Mouse (Mus musculus) MEL (cell line): ENCODE results near the gene Igf2bp3. TPM values are rescaled to one million over a fixed set of nuclear protein-coding genes. Genes with fewer than 3 reads are reported as not detected.

Source experiments
- DNase-seq: peaks from one replicate; pipeline ENCODE4 v3.0.0; 2011; ENCODE audit warnings: low read depth, low spot score
- H3K27ac ChIP-seq: 2 replicates; pipeline ENCODE4 v1.5.1; 2012; ENCODE audit warnings: low read depth, mild to moderate bottlenecking, control low read depth, low read length, moderate library complexity; ENCODE audit not compliant: control insufficient read depth
- H3K27me3 ChIP-seq, 2 experiments: fragments of 150-350 bp in 1 of 2; sonication (generic) in 1 of 2; 2 replicates each; pipeline ENCODE4 v1.6.1; 2012; ENCODE audit warnings: low read length in 2 of 2, mild to moderate bottlenecking in 2 of 2, improper control_type of control experiment in 1 of 2, moderate library complexity in 1 of 2; ENCODE audit not compliant: insufficient read depth in 2 of 2, control insufficient read depth in 1 of 2
- H3K36me3 ChIP-seq, 2 experiments: 2 replicates each; pipeline ENCODE4 v1.6.1; 2012 to 2014; ENCODE audit warnings: low read length in 2 of 2, improper control_type of control experiment in 1 of 2, inconsistent platforms in 1 of 2, mild to moderate bottlenecking in 1 of 2; ENCODE audit not compliant: insufficient read depth in 2 of 2, control insufficient read depth in 1 of 2
- H3K4me1 ChIP-seq, 2 experiments: fragments of 150-350 bp in 1 of 2; sonication (generic) in 1 of 2; 2 replicates each; pipeline ENCODE4 v1.6.1; 2012; ENCODE audit warnings: low read length in 2 of 2, improper control_type of control experiment in 1 of 2, mild to moderate bottlenecking in 1 of 2; ENCODE audit not compliant: insufficient read depth in 2 of 2, control insufficient read depth in 1 of 2
- H3K4me3 ChIP-seq, 2 experiments: fragments of 150-350 bp in 1 of 2; sonication (generic) in 1 of 2; 2 replicates each; pipeline ENCODE4 v1.5.1; 2012; ENCODE audit warnings: low read depth in 2 of 2, low read length in 2 of 2, mild to moderate bottlenecking in 2 of 2, moderate library complexity in 2 of 2, control low read depth in 1 of 2, improper control_type of control experiment in 1 of 2; ENCODE audit not compliant: control insufficient read depth in 1 of 2, insufficient read depth in 1 of 2
- H3K79me2 ChIP-seq: 2 replicates; pipeline ENCODE4 v1.6.1; 2012; ENCODE audit warnings: mild to moderate bottlenecking, low read length, moderate library complexity; ENCODE audit not compliant: control insufficient read depth, poor library complexity, insufficient read depth
- H3K9ac ChIP-seq: 2 replicates; pipeline ENCODE4 v1.6.1; 2012; ENCODE audit warnings: low read depth, mild to moderate bottlenecking, control low read depth, low read length, moderate library complexity; ENCODE audit not compliant: control insufficient read depth, poor library complexity, severe bottlenecking
- H3K9me3 ChIP-seq: fragments of 150-350 bp; sonication (generic); replicated peaks from 2 replicates; pipeline ENCODE4 v1.6.1; 2012; ENCODE audit warnings: mild to moderate bottlenecking, low read length, improper control_type of control experiment, moderate library complexity; ENCODE audit not compliant: insufficient read depth
- BHLHE40 ChIP-seq: IDR thresholded peaks from 2 replicates; pipeline ENCODE4 v1.6.1; 2012; ENCODE audit warnings: low read depth, mild to moderate bottlenecking, inconsistent platforms, low read length, improper control_type of control experiment, borderline replicate concordance
- CHD1 ChIP-seq: IDR thresholded peaks from 2 replicates; pipeline ENCODE4 v1.6.1; 2012; ENCODE audit warnings: low read depth, mild to moderate bottlenecking, inconsistent platforms, low read length, improper control_type of control experiment
- CHD2 ChIP-seq: IDR thresholded peaks from 2 replicates; pipeline ENCODE4 v1.6.1; 2011; ENCODE audit warnings: low read length, improper control_type of control experiment
- ETS1 ChIP-seq: IDR thresholded peaks from 2 replicates; pipeline ENCODE4 v1.6.1; 2012; ENCODE audit warnings: low read depth, mild to moderate bottlenecking, inconsistent platforms, low read length, improper control_type of control experiment, moderate library complexity
- GABPA ChIP-seq: IDR thresholded peaks from 2 replicates; pipeline ENCODE4 v1.6.1; 2012; ENCODE audit warnings: low read depth, mild to moderate bottlenecking, inconsistent platforms, low read length, improper control_type of control experiment, moderate library complexity
- GATA1 ChIP-seq: IDR thresholded peaks from 2 replicates; pipeline ENCODE4 v1.6.1; 2011; ENCODE audit warnings: low read depth, low read length, improper control_type of control experiment
- KAT2A ChIP-seq: conservative IDR thresholded peaks from 2 replicates; pipeline ENCODE4 v1.6.1; 2012; ENCODE audit warnings: low read depth, low read length, improper control_type of control experiment, inconsistent platforms
- MAFK ChIP-seq: IDR thresholded peaks from 2 replicates; pipeline ENCODE4 v1.6.1; 2011; ENCODE audit warnings: low read depth, mild to moderate bottlenecking, low read length, improper control_type of control experiment, borderline replicate concordance
- MAX ChIP-seq: IDR thresholded peaks from 2 replicates; pipeline ENCODE4 v1.6.1; 2011; ENCODE audit warnings: low read length, improper control_type of control experiment
- MXI1 ChIP-seq: IDR thresholded peaks from 2 replicates; pipeline ENCODE4 v1.6.1; 2011; ENCODE audit warnings: mild to moderate bottlenecking, low read depth, low read length, improper control_type of control experiment
- MYB ChIP-seq: IDR thresholded peaks from 2 replicates; pipeline ENCODE4 v1.6.1; 2011; ENCODE audit warnings: mild to moderate bottlenecking, low read depth, low read length, improper control_type of control experiment
- NELFE ChIP-seq: IDR thresholded peaks from 2 replicates; pipeline ENCODE4 v1.6.1; 2011; ENCODE audit warnings: low read depth, low read length, improper control_type of control experiment
- NRF1 ChIP-seq: IDR thresholded peaks from 2 replicates; pipeline ENCODE4 v1.6.1; 2014; ENCODE audit warnings: low read depth, mild to moderate bottlenecking, inconsistent platforms, low read length, improper control_type of control experiment, moderate library complexity; ENCODE audit not compliant: poor library complexity, insufficient read depth, severe bottlenecking
- POLR2A ChIP-seq, 2 experiments: IDR thresholded peaks; 2 replicates each; pipeline ENCODE4 v1.6.1; 2011 to 2012; ENCODE audit warnings: low read length in 2 of 2, mild to moderate bottlenecking in 2 of 2, control low read depth in 1 of 2, improper control_type of control experiment in 1 of 2, low read depth in 1 of 2, moderate library complexity in 1 of 2; ENCODE audit not compliant: control insufficient read depth in 1 of 2, insufficient read depth in 1 of 2, poor library complexity in 1 of 2
- RAD21 ChIP-seq: IDR thresholded peaks from 2 replicates; pipeline ENCODE4 v1.6.1; 2011; ENCODE audit warnings: mild to moderate bottlenecking, low read depth, low read length, improper control_type of control experiment
- TAL1 ChIP-seq: IDR thresholded peaks from 2 replicates; pipeline ENCODE4 v1.6.1; 2012; ENCODE audit warnings: mild to moderate bottlenecking, inconsistent platforms, low read length, moderate library complexity, mixed read lengths
- TBP ChIP-seq: IDR thresholded peaks from 2 replicates; pipeline ENCODE4 v1.8.0; 2011; ENCODE audit warnings: low read depth, low read length, improper control_type of control experiment
- UBTF ChIP-seq: IDR thresholded peaks from 2 replicates; pipeline ENCODE4 v1.6.1; 2012; ENCODE audit warnings: low read depth, mild to moderate bottlenecking, inconsistent platforms, low read length, improper control_type of control experiment, moderate library complexity, borderline replicate concordance; ENCODE audit not compliant: insufficient read depth
- USF1 ChIP-seq: IDR thresholded peaks from 2 replicates; pipeline ENCODE4 v1.6.1; 2014; ENCODE audit warnings: low read depth, mild to moderate bottlenecking, inconsistent platforms, low read length, improper control_type of control experiment, moderate library complexity
- ZKSCAN1 ChIP-seq: IDR thresholded peaks from 2 replicates; pipeline ENCODE4 v1.6.1; 2012; ENCODE audit warnings: low read depth, mild to moderate bottlenecking, inconsistent platforms, low read length, improper control_type of control experiment, moderate library complexity
- ZMIZ1 ChIP-seq: IDR thresholded peaks from 2 replicates; pipeline ENCODE4 v1.6.1; 2012; ENCODE audit warnings: low read depth, mild to moderate bottlenecking, inconsistent platforms, low read length, improper control_type of control experiment, moderate library complexity
- ZNF384 ChIP-seq: IDR thresholded peaks from 2 replicates; pipeline ENCODE4 v1.6.1; 2012; ENCODE audit warnings: low read depth, mild to moderate bottlenecking, inconsistent platforms, low read length, improper control_type of control experiment
- polyA plus RNA-seq, 2 experiments: library from polyadenylated mRNA; stranded (reverse) in 1 of 2; unstranded in 1 of 2; fragments of >175 nt in 1 of 2; fragments of >200 nt in 1 of 2; gene quantifications; 2 replicates each; pipeline versions ENCODE4 v1.2.1 to v1.2.4; 2012; ENCODE audit warnings: low replicate concordance in 2 of 2, low read depth in 1 of 2; ENCODE audit not compliant: insufficient read length in 2 of 2, insufficient read depth in 1 of 2, missing spikeins in 1 of 2
- total RNA-seq: library from RNA; depleted of rRNA; stranded (reverse); fragments of 300-350 nt; gene quantifications from 2 replicates; pipeline ENCODE4 v1.2.3, GENCODE M21; 2012

Gene Igf2bp3
- total and polyA plus RNA-seq, 3 experiments = 0.12 to 0.29 TPM; not detected in 1

- no peak for DNase-seq
- Histone ChIP-seq H3K9ac (no peak overlapping the region), H3K4me1 (no peaks in the 10 kb centered on the region), H3K79me2 (no peaks in the 10 kb centered on the region), H3K9me3 (no peaks in the 10 kb centered on the region), H3K4me3 (no peak overlapping the region), H3K36me3 (no peaks in the 10 kb centered on the region), H3K27ac (no peak overlapping the region), H3K27me3 (peaks cover 5 to 9% of the 10 kb centered on the region in 2 experiments)
- TF ChIP-seq USF1 (no peak), ETS1 (no peak), GABPA (no peak), KAT2A (no peak), CHD1 (no peak), MAX (no peak), TBP (no peak), ZKSCAN1 (no peak), ZNF384 (no peak), ZMIZ1 (no peak), GATA1 (no peak), NELFE (no peak), TAL1 (no peak), POLR2A (IDR thresholded peaks at IDR 0.05; ENCODE audit: control insufficient read depth in 1 of 2, insufficient read depth in 1 of 2, low read depth in 1 of 2, low read length in 2 of 2, poor library complexity in 1 of 2) (no peak), BHLHE40 (no peak), UBTF (no peak), NRF1 (no peak), MAFK (no peak), MYB (no peak), CHD2 (no peak)
Observed at GRCm38 (mm10) chr6:49225728-49226123, 11.0 kb upstream of the Igf2bp3 start.

DNA sequence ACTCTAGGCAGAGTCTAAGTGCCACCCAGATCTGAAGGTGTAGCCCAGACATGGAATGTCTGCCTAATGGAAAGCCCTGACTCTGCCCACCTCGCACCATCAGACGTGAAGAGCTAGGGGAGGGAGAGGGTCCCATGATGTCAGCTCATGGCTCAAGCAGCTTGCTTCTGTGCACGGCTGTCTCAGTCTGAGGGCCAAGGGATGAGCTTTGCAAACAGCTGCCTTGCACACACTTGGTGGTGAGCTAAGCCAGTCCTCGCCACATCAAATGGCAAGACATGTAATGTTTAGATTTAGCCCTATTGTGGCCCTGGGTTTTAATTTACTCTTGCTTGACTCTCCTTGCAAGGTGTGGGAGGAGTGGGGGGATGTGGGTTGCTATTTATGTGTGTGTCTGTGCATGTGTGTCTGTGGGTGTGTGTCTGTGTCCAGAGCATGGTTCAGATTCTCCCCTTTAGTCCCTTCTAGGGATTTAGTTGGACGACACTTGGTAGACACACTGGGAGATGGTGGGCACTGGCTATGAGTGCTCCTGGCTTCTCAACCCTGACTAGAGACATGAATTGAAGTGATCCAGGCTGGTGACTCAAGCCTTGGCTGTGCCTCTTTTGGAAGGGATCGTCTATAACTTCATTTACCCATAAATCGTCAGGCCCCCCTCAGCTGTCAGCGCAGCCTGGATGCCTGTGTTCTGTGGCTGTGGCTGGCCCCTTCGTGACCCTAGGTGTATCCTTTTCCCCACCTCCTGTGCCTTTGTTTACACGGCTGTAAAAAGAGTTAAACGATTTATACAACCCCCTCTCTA is 10.4 kb upstream of the Igf2bp3 start:
- no peak for DNase-seq
- Histone ChIP-seq H3K27ac (no peak overlapping the region), H3K36me3 (no peaks in the 10 kb centered on the region), H3K9ac (no peak overlapping the region), H3K27me3 (peaks cover 5 to 9% of the 10 kb centered on the region in 2 experiments)
- TF ChIP-seq USF1 (no peak), MXI1 (no peak), CHD1 (no peak), UBTF (no peak), TAL1 (no peak), RAD21 (no peak)
- TF ChIP-seq, all 39 proteins: peak for 0
- no peaks in the 10 kb centered on the region for H3K79me2 ChIP-seq
- H3K9me3 ChIP-seq = no peaks in the 10 kb centered on the region
- no peak overlapping the region for H3K4me3 ChIP-seq
- H3K4me1 ChIP-seq = no peaks in the 10 kb centered on the region
